Mouse (Mus musculus) CH12.LX (cell line): Measurements from ENCODE around the gene Plcb1. TPM values are rescaled to one million over a fixed set of nuclear protein-coding genes. Genes with fewer than 3 reads are reported as not detected.

Experiments
- DNase-seq: peaks from one replicate; pipeline ENCODE4 v3.0.0-alpha.2; 2013; ENCODE audit errors: extremely low read depth
- H3K27ac ChIP-seq: 2 replicates; pipeline ENCODE4 v1.5.1; 2012; ENCODE audit warnings: low read depth, mild to moderate bottlenecking, control low read depth, moderate library complexity; ENCODE audit not compliant: insufficient read depth
- H3K27me3 ChIP-seq: replicated peaks from 2 replicates; pipeline ENCODE3; 2012; ENCODE audit warnings: inconsistent platforms
- H3K36me3 ChIP-seq, 2 experiments: replicated peaks in 1 of 2; 2 replicates each; pipeline versions ENCODE3 to v1.6.1; 2012; ENCODE audit warnings: inconsistent platforms in 1 of 2, low read length in 1 of 2, mild to moderate bottlenecking in 1 of 2, mixed read lengths in 1 of 2, moderate library complexity in 1 of 2; ENCODE audit not compliant: control insufficient read depth in 1 of 2, insufficient read depth in 1 of 2
- H3K4me1 ChIP-seq, 2 experiments: 2 replicates each; pipeline ENCODE4 v1.6.1; 2012; ENCODE audit warnings: inconsistent platforms in 1 of 2, moderate library complexity in 1 of 2; ENCODE audit not compliant: insufficient read depth in 2 of 2, control insufficient read depth in 1 of 2
- H3K4me2 ChIP-seq: 2 replicates; pipeline ENCODE4 v1.6.1; 2012; ENCODE audit warnings: low read depth, mild to moderate bottlenecking, control low read depth; ENCODE audit not compliant: poor library complexity, insufficient read depth, severe bottlenecking
- H3K4me3 ChIP-seq, 3 experiments: fragments of 150-350 bp in 1 of 3; sonication (generic) in 1 of 3; replicated peaks in 1 of 3; 2 replicates each; pipeline versions ENCODE3 to v1.5.1; 2011 to 2012; ENCODE audit warnings: low read depth in 2 of 3, low read length in 2 of 3, mild to moderate bottlenecking in 2 of 3, moderate library complexity in 2 of 3, control low read depth in 1 of 3, improper control_type of control experiment in 1 of 3, inconsistent platforms in 1 of 3, mixed read lengths in 1 of 3; ENCODE audit not compliant: poor library complexity in 1 of 3
- H3K79me2 ChIP-seq: replicated peaks from 2 replicates; pipeline ENCODE4 v1.6.1; 2012; ENCODE audit warnings: mild to moderate bottlenecking, moderate library complexity; ENCODE audit not compliant: control insufficient read depth, poor library complexity, insufficient read depth, severe bottlenecking; ENCODE audit errors: extremely low read depth
- H3K9ac ChIP-seq: 2 replicates; pipeline ENCODE4 v1.6.1; 2012; ENCODE audit warnings: low read depth, mild to moderate bottlenecking, control low read depth, moderate library complexity; ENCODE audit not compliant: insufficient read depth
- H3K9me3 ChIP-seq: replicated peaks from 2 replicates; pipeline ENCODE3; 2012; ENCODE audit warnings: low read length, inconsistent platforms, mixed read lengths
- CTCF ChIP-seq, 2 experiments: IDR thresholded peaks in 1 of 2; conservative IDR thresholded peaks in 1 of 2; 2 replicates each; pipeline ENCODE4 v1.5.1; 2011 to 2012; ENCODE audit warnings: low read depth in 2 of 2, low read length in 2 of 2, improper control_type of control experiment in 1 of 2, inconsistent platforms in 1 of 2, mild to moderate bottlenecking in 1 of 2, moderate library complexity in 1 of 2
- E2F4 ChIP-seq: IDR thresholded peaks from 2 replicates; pipeline ENCODE4 v1.6.1; 2011; ENCODE audit warnings: low read depth, low read length, improper control_type of control experiment; ENCODE audit not compliant: insufficient replicate concordance
- ELF1 ChIP-seq: IDR thresholded peaks from 2 replicates; pipeline ENCODE4 v1.6.1; 2014; ENCODE audit warnings: low read depth, mild to moderate bottlenecking, inconsistent platforms, low read length, improper control_type of control experiment
- ETS1 ChIP-seq: conservative IDR thresholded peaks from 2 replicates; pipeline ENCODE4 v1.6.1; 2012; ENCODE audit warnings: low read depth, mild to moderate bottlenecking, inconsistent platforms, low read length, improper control_type of control experiment, moderate library complexity
- GABPA ChIP-seq: IDR thresholded peaks from 2 replicates; pipeline ENCODE4 v1.6.1; 2012; ENCODE audit warnings: low read depth, low read length, improper control_type of control experiment, inconsistent platforms; ENCODE audit not compliant: insufficient replicate concordance
- HCFC1 ChIP-seq: IDR thresholded peaks from 2 replicates; pipeline ENCODE4 v1.6.1; 2012; ENCODE audit warnings: low read depth, mild to moderate bottlenecking, inconsistent platforms, low read length, improper control_type of control experiment
- IRF4 ChIP-seq: IDR thresholded peaks from 2 replicates; pipeline ENCODE4 v1.6.1; 2014; ENCODE audit warnings: low read depth, mild to moderate bottlenecking, inconsistent platforms, low read length, improper control_type of control experiment
- JUN ChIP-seq: IDR thresholded peaks from 2 replicates; pipeline ENCODE4 v1.6.1; 2011; ENCODE audit warnings: low read depth, mild to moderate bottlenecking, low read length, improper control_type of control experiment, moderate library complexity; ENCODE audit not compliant: insufficient read depth
- JUND ChIP-seq: conservative IDR thresholded peaks from 2 replicates; pipeline ENCODE4 v1.6.1; 2011; ENCODE audit warnings: low read depth, low read length, improper control_type of control experiment
- KAT2A ChIP-seq: IDR thresholded peaks from 2 replicates; pipeline ENCODE4 v1.6.1; 2012; ENCODE audit warnings: low read length, improper control_type of control experiment, inconsistent platforms; ENCODE audit not compliant: insufficient replicate concordance
- MAFK ChIP-seq: IDR thresholded peaks from 2 replicates; pipeline ENCODE4 v1.6.1; 2011; ENCODE audit warnings: low read length, improper control_type of control experiment; ENCODE audit not compliant: insufficient replicate concordance
- MEF2A ChIP-seq: IDR thresholded peaks from 2 replicates; pipeline ENCODE4 v1.6.1; 2014; ENCODE audit warnings: low read depth, mild to moderate bottlenecking, inconsistent platforms, low read length, improper control_type of control experiment, borderline replicate concordance
- NELFE ChIP-seq: IDR thresholded peaks from 2 replicates; pipeline ENCODE4 v1.6.1; 2011; ENCODE audit warnings: low read depth, low read length, improper control_type of control experiment
- POLR2A ChIP-seq: IDR thresholded peaks from 2 replicates; pipeline ENCODE4 v1.6.1; 2011; ENCODE audit warnings: low read depth, mild to moderate bottlenecking, improper control_type of control experiment, low read length
- POLR2AphosphoS2 ChIP-seq: IDR thresholded peaks from 2 replicates; pipeline ENCODE4 v1.6.1; 2011; ENCODE audit warnings: low read depth, low read length, improper control_type of control experiment
- RAD21 ChIP-seq: IDR thresholded peaks from 2 replicates; pipeline ENCODE4 v1.6.1; 2011; ENCODE audit warnings: low read depth, mild to moderate bottlenecking, low read length, improper control_type of control experiment, moderate library complexity
- RCOR1 ChIP-seq: conservative IDR thresholded peaks from 2 replicates; pipeline ENCODE4 v1.6.1; 2012; ENCODE audit warnings: low read depth, mild to moderate bottlenecking, inconsistent platforms, low read length, improper control_type of control experiment
- UBTF ChIP-seq: IDR thresholded peaks from 2 replicates; pipeline ENCODE4 v1.6.1; 2012; ENCODE audit warnings: low read depth, mild to moderate bottlenecking, inconsistent platforms, low read length, improper control_type of control experiment, moderate library complexity
- ZMIZ1 ChIP-seq: IDR thresholded peaks from 2 replicates; pipeline ENCODE4 v1.6.1; 2012; ENCODE audit warnings: low read depth, mild to moderate bottlenecking, inconsistent platforms, low read length, improper control_type of control experiment
- dilution Hi-C: fragments of 300-500 bp; cut with MboI; formaldehyde crosslinking; loops from 2 replicates; pipeline ENCODE4 v1.14.3; 2020; ENCODE audit warnings: low sequenced_read_pairs; ENCODE audit not compliant: extremely low pct_unique_long_range_greater_than_20kb, extremely low pct_ligation_motif_present
- in situ Hi-C: fragments of 300-500 bp; cut with MboI; formaldehyde crosslinking; loops from 3 replicates; pipeline ENCODE4 v1.14.3; 2019; ENCODE audit warnings: low sequenced_read_pairs, low pct_ligation_motif_present, low pct_unique_long_range_greater_than_20kb, mixed read lengths
- polyA plus RNA-seq: library from polyadenylated mRNA; unstranded; fragments of >175 nt; gene quantifications from 2 replicates; pipeline ENCODE4 v1.2.1, GENCODE M21; 2012; ENCODE audit warnings: low read depth; ENCODE audit not compliant: insufficient read length
- total RNA-seq, 2 experiments: library from RNA; depleted of rRNA; stranded (reverse); fragments of 300-350 nt in 1 of 2; fragments of >200 nt in 1 of 2; gene quantifications; 2 replicates each; pipeline ENCODE4 v1.2.3; 2012 to 2014

Gene Plcb1
- total and polyA plus RNA-seq, 3 experiments = not detected

- no peaks in the 10 kb centered on the region for H3K27me3 ChIP-seq
- H3K79me2 ChIP-seq = no peaks in the 10 kb centered on the region
- no peak overlapping the region for H3K4me2 ChIP-seq
- H3K36me3 ChIP-seq = no peaks in the 10 kb centered on the region
- dilution Hi-C loops = no loop called here
- H3K9ac ChIP-seq = no peak overlapping the region
- DNase-seq = no peak
- H3K9me3 ChIP-seq = peaks cover 42% of the 10 kb centered on the region
- TF ChIP-seq RAD21 = no peak
- no peak for TF ChIP-seq UBTF
- no peak for TF ChIP-seq NELFE
- TF ChIP-seq MAFK = no peak
- TF ChIP-seq KAT2A = no peak
- H3K4me3 ChIP-seq = no peak overlapping the region
- in situ Hi-C loops = no loop called here
- no peak overlapping the region for H3K27ac ChIP-seq
- H3K4me1 ChIP-seq = no peaks in the 10 kb centered on the region
Measured at GRCm38 (mm10) chr2:135123057-135123456, 337.2 kb downstream of the Plcb1 start.

- H3K4me2 ChIP-seq = no peak overlapping the region
- H3K36me3 ChIP-seq = no peaks in the 10 kb centered on the region
- TF ChIP-seq JUN = no peak
- no peak for TF ChIP-seq MEF2A
- no peak for TF ChIP-seq HCFC1
- no peak for TF ChIP-seq POLR2A
- no peak for TF ChIP-seq ELF1
- TF ChIP-seq ETS1 = no peak
- no peak for TF ChIP-seq NELFE
- no peak for TF ChIP-seq E2F4
- TF ChIP-seq RAD21 = no peak
- no peak for TF ChIP-seq IRF4
- no peak for TF ChIP-seq JUND
- TF ChIP-seq ZMIZ1 = no peak
- no peak for TF ChIP-seq RCOR1
- no peak for TF ChIP-seq GABPA
- TF ChIP-seq CTCF (conservative IDR thresholded peaks at IDR 0.05 in 1 of 2, IDR thresholded peaks at IDR 0.05 in 1 of 2; ENCODE audit: low read depth in 2 of 2, low read length in 2 of 2) = no peak
- TF ChIP-seq POLR2AphosphoS2 = no peak
- TF ChIP-seq, all 38 proteins: peak for 0
- H3K9me3 ChIP-seq = peaks cover 38% of the 10 kb centered on the region
- H3K4me3 ChIP-seq = no peak overlapping the region
- no peaks in the 10 kb centered on the region for H3K79me2 ChIP-seq
- in situ Hi-C loops = no loop called here
- H3K27me3 ChIP-seq = no peaks in the 10 kb centered on the region
- H3K27ac ChIP-seq = no peak overlapping the region
- no peak for DNase-seq
- dilution Hi-C loops = no loop called here
- no peak overlapping the region for H3K9ac ChIP-seq
- no peaks in the 10 kb centered on the region for H3K4me1 ChIP-seq
Measured at GRCm38 (mm10) chr2:135123695-135124343, 338.0 kb downstream of the Plcb1 start.
